Mouse (Mus musculus) liver, embryonic 11.5 days (tissue): Measurements from ENCODE around the gene Tmem87b. TPM values are rescaled to one million over a fixed set of nuclear protein-coding genes. Genes with fewer than 3 reads are reported as not detected.
A peak's percentile ranks its signal among the peaks of the same experiment; 100 is the strongest.

Source experiments
- ATAC-seq: fragments of 200-750 bp; cut with Nextera tagmentation; replicated peaks from 2 replicates; pipeline ENCODE4 v1.8.0; 2017; ENCODE audit warnings: moderate number of reproducible peaks, mild to moderate bottlenecking, moderate TSS enrichment, moderate library complexity; ENCODE audit not compliant: low FRiP score
- DNase-seq: peaks from one replicate; pipeline ENCODE4 v3.0.0-alpha.2; 2017; ENCODE audit warnings: low spot score
- H3K27ac ChIP-seq: fragments of 300-500 bp; sonication (generic); 2 replicates; pipeline ENCODE4 v1.5.1; 2014; ENCODE audit warnings: mild to moderate bottlenecking, low read depth, low read length, control low read depth
- H3K27me3 ChIP-seq: fragments of 300-500 bp; sonication (generic); replicated peaks from 2 replicates; pipeline ENCODE4 v1.6.1; 2014; ENCODE audit warnings: low read length, mixed read lengths; ENCODE audit not compliant: control insufficient read depth, insufficient read depth
- H3K36me3 ChIP-seq: fragments of 300-500 bp; sonication (generic); 2 replicates; pipeline ENCODE4 v1.6.1; 2014; ENCODE audit warnings: mild to moderate bottlenecking, low read length, moderate library complexity, mixed read lengths; ENCODE audit not compliant: control insufficient read depth, insufficient read depth
- H3K4me1 ChIP-seq: fragments of 300-500 bp; sonication (generic); replicated peaks from 2 replicates; pipeline ENCODE4 v1.6.1; 2014; ENCODE audit warnings: low read length, mixed read lengths; ENCODE audit not compliant: control insufficient read depth, insufficient read depth
- H3K4me2 ChIP-seq: fragments of 300-500 bp; sonication (generic); 2 replicates; pipeline ENCODE4 v1.6.1; 2014; ENCODE audit warnings: mild to moderate bottlenecking, control low read depth, moderate library complexity
- H3K4me3 ChIP-seq: fragments of 300-500 bp; sonication (generic); 2 replicates; pipeline ENCODE4 v1.5.1; 2014; ENCODE audit warnings: low read depth, low read length, control low read depth
- H3K9ac ChIP-seq: fragments of 300-500 bp; sonication (generic); 2 replicates; pipeline ENCODE4 v1.6.1; 2014; ENCODE audit warnings: low read depth, low read length, control low read depth
- H3K9me3 ChIP-seq: fragments of 300-500 bp; sonication (generic); 2 replicates; pipeline ENCODE4 v1.6.1; 2016; ENCODE audit warnings: low read length, inconsistent platforms, mixed read lengths; ENCODE audit not compliant: control insufficient read depth
- WGBS: fragments of 180-500 bp; shearing (Covaris S2); extraction: QIAGEN DNeasy Blood & Tissue Kit; methylation state at CpG from one replicate; pipeline ENCODE4 v1.1.7; 2014; 5-methylcytosine and 5-hydroxymethylcytosine counted together
- polyA plus RNA-seq: library from polyadenylated mRNA; unstranded; fragments of >200 nt; fragmentation: Nextera tagmentation; extraction: Ambion mirVana; gene quantifications from 2 replicates; pipeline ENCODE4 v1.2.1, GENCODE M21; 2014

Tmem87b gene
- polyA plus RNA-seq, 1 experiment from 2014 or later = 16.0 TPM

DNA sequence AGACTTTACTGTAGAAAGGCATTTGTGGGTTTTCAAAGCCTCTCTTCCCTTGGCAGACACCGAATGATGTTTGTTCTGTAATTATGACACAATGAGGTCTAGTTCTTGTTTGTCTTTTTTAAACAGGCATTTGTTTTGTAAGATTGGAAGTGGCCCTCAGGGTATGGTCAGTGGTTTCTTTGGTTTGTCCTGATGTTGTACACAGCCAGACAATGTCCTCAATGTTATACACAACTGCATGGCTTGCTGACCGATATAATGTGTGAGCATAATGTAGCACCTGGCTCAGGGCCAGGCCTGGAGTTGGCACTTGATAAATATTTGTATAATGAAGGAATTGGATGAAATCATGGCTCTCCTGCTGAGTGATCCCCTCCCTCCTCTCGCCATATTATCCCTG is 41.9 kb downstream of the Tmem87b start:
- peaks cover 20% of the 10 kb centered on the region for H3K27me3 ChIP-seq
- no peak for DNase-seq
- no peaks in the 10 kb centered on the region for H3K36me3 ChIP-seq
- no peaks in the 10 kb centered on the region for H3K9me3 ChIP-seq
- no peak overlapping the region for H3K4me3 ChIP-seq
- no peak overlapping the region for H3K4me2 ChIP-seq
- no peak overlapping the region for H3K27ac ChIP-seq
- no peak for ATAC-seq
- WGBS = 91% methylated on average over 3 of the region's 3 CpGs
- H3K9ac ChIP-seq = no peak overlapping the region
- no peaks in the 10 kb centered on the region for H3K4me1 ChIP-seq

DNA sequence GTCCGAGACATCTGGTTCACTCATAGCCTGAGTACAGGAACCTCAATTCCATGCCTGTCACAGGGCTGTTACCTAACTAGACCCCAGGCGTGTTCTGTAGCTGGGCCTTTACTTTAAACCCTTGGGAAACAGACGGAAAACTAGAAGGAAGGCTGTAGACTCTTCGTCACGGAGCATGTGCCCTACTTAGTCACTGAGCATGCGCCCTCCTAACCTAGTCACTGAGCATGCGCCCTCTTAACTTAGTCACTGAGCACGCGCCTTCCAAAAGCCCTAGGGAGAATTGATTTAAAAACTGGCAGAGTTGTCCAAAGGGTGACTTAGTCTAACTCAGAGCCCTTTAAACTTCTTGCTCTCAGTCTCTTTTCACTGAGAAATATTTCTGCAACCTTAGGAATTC is 44.7 kb downstream of the Tmem87b start, which contains the start of gene Fbln7:
Fbln7 (plus strand) TSS at position 346 of the 400 bp plus-strand sequence.
- DNase-seq (no peak), ATAC-seq (no peak)
- peak within 1 kb of the TSS; percentile 72 for H3K4me2 ChIP-seq
- H3K4me1 ChIP-seq = no peaks in the 10 kb centered on the region
- no peaks in the 10 kb centered on the region for H3K36me3 ChIP-seq
- no peak within 1 kb of the TSS for H3K9ac ChIP-seq
- H3K9me3 ChIP-seq = no peaks in the 10 kb centered on the region
- peak within 1 kb of the TSS; percentile 42 for H3K4me3 ChIP-seq
- no peak within 1 kb of the TSS for H3K27ac ChIP-seq
- 87% methylated on average over 9 of the region's 9 CpGs for WGBS
- H3K27me3 ChIP-seq = peaks cover 29% of the 10 kb centered on the region

DNA sequence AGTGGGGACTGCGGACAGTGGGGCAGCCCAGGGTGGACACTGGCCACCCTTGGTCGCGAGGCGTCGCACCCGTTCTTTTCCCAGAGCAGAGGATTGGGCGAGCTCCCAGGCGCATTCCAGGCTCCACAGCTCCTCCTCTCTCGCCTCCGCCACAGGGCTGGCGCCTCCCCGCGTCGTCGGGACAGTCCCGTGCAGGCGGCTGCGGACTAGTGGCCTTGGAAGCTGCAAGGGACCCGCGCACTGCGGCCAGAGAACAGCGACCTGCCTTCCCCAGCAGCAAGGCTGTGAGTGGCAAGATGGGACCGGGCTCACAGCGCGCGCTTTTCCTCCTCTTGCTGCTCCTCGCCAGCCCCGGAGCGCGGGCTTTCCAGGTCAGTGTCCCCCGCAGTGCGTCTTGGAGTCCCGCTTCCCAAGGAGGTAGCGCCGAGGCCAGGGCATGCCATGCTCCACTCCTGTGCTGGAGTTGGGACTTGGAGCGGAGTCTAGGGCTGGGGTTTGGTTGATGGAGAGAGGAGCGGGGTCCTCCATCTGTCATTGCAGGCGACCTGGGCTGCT is 45.9 kb downstream of the Tmem87b start:
- H3K27me3 ChIP-seq = peaks cover 29% of the 10 kb centered on the region
- peak; percentile 63 for DNase-seq
- no peaks in the 10 kb centered on the region for H3K4me1 ChIP-seq
- H3K27ac ChIP-seq = no peak overlapping the region
- H3K9ac ChIP-seq = no peak overlapping the region
- no peaks in the 10 kb centered on the region for H3K9me3 ChIP-seq
- ATAC-seq = no peak
- 3% methylated on average over 38 of the region's 38 CpGs for WGBS
- no peaks in the 10 kb centered on the region for H3K36me3 ChIP-seq
- H3K4me3 ChIP-seq = peak overlapping the region; percentile 42
- H3K4me2 ChIP-seq = peak overlapping the region; percentile 72

DNA sequence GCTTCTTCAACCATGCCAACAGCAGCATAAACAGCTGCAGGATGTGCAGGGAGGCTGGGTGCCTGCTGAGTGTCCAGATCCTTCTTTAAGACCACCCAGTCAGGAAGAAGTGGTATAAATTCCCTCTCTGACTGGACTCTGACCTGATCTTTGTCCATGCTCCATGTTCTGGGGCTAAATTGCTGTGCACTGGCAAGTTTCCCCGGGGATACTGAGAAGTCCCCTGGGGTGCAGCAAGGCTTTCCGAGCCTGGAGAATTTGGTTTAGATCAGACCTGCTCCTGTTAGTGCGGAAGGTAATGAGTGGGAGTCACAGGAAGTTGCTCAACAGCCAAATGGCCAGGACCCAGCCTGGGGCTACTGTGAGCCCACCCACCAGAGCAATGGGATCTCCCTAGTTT is 47.1 kb downstream of the Tmem87b start:
- Histone ChIP-seq H3K27ac (no peak overlapping the region), H3K4me1 (no peaks in the 10 kb centered on the region), H3K36me3 (no peaks in the 10 kb centered on the region), H3K4me3 (no peak overlapping the region), H3K9ac (no peak overlapping the region), H3K27me3 (peaks cover 29% of the 10 kb centered on the region), H3K9me3 (no peaks in the 10 kb centered on the region), H3K4me2 (no peak overlapping the region)
- DNase-seq (no peak), ATAC-seq (no peak)
- WGBS = 37% methylated on average over 3 of the region's 3 CpGs

DNA sequence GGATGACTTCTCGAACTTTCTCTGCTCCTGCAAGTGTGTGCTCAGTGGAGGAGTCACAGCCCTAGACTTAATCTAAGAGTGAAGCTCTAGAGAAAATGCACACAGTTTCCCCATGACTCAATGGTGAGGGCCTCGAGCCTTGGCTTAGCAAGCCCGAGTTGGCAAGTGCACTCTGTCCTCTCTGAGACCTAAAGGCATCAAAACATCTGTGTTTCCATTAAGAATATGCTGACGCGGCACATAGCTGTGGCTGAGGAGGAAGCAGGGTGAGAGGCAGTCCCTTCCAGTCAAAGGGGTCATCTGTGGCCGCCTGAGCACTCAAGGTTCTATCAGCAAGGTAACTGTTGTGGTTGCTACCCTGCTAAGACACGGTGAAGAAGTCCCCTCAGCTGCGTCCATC is 53.7 kb downstream of the Tmem87b start:
- Histone ChIP-seq H3K4me3 (no peak overlapping the region), H3K4me2 (no peak overlapping the region), H3K4me1 (no peaks in the 10 kb centered on the region), H3K27ac (no peak overlapping the region), H3K9me3 (no peaks in the 10 kb centered on the region), H3K36me3 (no peaks in the 10 kb centered on the region), H3K9ac (no peak overlapping the region), H3K27me3 (no peaks in the 10 kb centered on the region; the same call in 1 of the 2 replicates)
- DNase-seq (no peak), ATAC-seq (no peak)
- 70% methylated on average over 8 of the region's 8 CpGs for WGBS

DNA sequence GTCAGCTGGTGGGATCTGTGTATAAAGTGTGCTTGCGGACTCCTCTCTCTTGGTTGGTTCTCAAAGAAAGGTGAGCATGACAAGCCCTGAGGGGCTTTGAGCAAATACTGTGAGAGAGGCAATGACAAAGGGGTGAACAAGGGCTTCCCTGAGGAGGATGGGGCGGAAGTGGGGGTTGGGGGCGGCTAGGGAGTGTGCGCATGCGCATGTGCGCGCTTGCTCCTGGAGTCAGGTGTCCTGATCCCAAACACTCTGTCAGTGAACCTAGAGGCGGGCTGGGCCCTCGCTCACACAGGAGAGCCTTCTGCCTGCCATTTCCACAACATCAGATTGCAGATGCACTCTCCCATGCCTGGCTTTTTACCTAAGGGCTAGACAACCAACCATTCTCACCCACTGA is 54.3 kb downstream of the Tmem87b start:
- DNase-seq (no peak), ATAC-seq (no peak)
- 84% methylated on average over 9 of the region's 9 CpGs for WGBS

DNA sequence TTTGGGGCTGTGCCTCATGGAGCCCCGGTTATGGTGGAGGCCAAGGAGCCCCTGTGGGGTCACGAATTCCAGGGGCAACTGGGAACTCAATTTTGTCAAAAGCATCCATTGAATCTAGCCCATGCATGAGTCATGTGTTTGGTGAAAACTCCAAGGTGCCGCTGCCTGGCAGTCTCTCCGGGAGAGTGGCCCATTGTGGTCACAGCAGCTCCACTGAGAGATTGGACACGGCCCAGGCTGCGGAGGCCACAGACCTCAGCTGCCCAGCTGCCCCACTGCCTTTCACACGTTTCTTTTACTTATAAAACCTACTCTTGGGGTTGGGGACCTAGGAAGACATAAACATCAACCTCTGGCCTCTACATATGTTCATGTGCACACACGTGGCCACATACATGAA is 57.6 kb downstream of the Tmem87b start:
- no peak for DNase-seq
- H3K27me3 ChIP-seq = no peaks in the 10 kb centered on the region
- 73% methylated on average over 8 of the region's 8 CpGs for WGBS
- no peak overlapping the region for H3K4me2 ChIP-seq
- H3K4me3 ChIP-seq = no peak overlapping the region
- no peaks in the 10 kb centered on the region for H3K4me1 ChIP-seq
- H3K36me3 ChIP-seq = no peaks in the 10 kb centered on the region
- no peaks in the 10 kb centered on the region for H3K9me3 ChIP-seq
- no peak overlapping the region for H3K27ac ChIP-seq
- H3K9ac ChIP-seq = no peak overlapping the region
- ATAC-seq = no peak

More for the DNA sequence above, 54.3 kb downstream of the Tmem87b start:
- H3K9ac ChIP-seq = no peak overlapping the region
- no peak overlapping the region for H3K4me3 ChIP-seq
- no peaks in the 10 kb centered on the region for H3K36me3 ChIP-seq
- H3K4me1 ChIP-seq = no peaks in the 10 kb centered on the region
- H3K4me2 ChIP-seq = no peak overlapping the region
- H3K27ac ChIP-seq = no peak overlapping the region
- H3K27me3 ChIP-seq = no peaks in the 10 kb centered on the region
- H3K9me3 ChIP-seq = no peaks in the 10 kb centered on the region

DNA sequence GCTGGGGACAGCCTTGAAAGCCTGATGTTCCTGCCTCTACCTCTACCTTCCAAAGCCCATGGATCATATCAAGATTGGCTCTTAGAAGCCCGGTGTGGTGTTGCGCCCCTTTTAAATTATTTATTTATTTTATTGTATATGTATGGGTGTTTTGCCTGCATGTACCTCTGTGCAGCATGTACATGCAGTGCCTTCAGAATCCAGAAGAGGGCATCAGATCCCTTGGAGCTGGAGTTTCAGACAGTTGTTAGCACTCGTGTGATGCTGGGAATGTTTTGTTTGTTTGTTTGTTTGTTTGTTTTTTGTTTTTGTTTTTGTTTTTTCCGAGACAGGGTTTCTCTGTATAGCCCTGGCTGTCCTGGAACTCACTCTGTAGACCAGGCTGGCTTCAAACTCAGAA is 63.3 kb downstream of the Tmem87b start:
- H3K9ac ChIP-seq = no peak overlapping the region
- H3K4me2 ChIP-seq = no peak overlapping the region
- no peaks in the 10 kb centered on the region for H3K9me3 ChIP-seq
- ATAC-seq (no peak), DNase-seq (no peak)
- WGBS = 50% methylated on average over 4 of the region's 4 CpGs
- H3K36me3 ChIP-seq = no peaks in the 10 kb centered on the region
- H3K4me3 ChIP-seq = no peak overlapping the region
- H3K27me3 ChIP-seq = no peaks in the 10 kb centered on the region
- H3K4me1 ChIP-seq = no peaks in the 10 kb centered on the region
- H3K27ac ChIP-seq = no peak overlapping the region

DNA sequence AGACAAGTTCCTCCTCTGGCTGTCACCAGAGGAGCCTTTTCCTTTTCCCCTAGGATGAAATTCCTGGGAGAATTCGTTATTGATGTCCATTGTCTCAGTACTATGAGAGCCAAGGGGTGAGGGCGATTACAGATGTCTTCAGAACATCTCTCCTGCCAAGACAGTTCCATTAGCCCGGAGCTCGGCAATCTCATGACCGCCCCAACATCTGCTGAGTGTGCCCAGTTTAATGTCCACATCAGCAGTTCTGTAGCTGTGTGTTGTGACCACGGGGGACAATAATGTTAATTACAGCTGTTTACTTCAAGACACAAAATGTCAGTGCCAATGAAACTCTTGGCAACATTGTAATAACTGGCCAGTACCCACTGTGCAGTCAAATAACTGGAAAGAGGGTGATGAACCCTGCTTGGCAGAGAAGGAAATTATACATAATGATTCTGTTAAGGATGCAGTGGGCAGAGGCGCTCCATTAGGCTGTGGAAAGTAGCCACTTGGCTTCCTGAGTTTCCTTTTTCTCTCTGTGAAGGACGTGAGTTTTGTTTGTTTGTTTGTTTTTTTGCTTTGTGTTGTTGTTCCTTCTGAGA is 67.4 kb downstream of the Tmem87b start:
- ATAC-seq (no peak), DNase-seq (no peak)
- Histone ChIP-seq H3K4me1 (no peaks in the 10 kb centered on the region), H3K4me3 (no peak overlapping the region), H3K9me3 (no peaks in the 10 kb centered on the region), H3K9ac (no peak overlapping the region), H3K4me2 (no peak overlapping the region), H3K36me3 (no peaks in the 10 kb centered on the region), H3K27me3 (no peaks in the 10 kb centered on the region), H3K27ac (no peak overlapping the region)
- WGBS = 83% methylated on average over 8 of the region's 8 CpGs
